Mouse (Mus musculus): ENCODE results near the gene Cxcr5. TPM values are rescaled to one million over a fixed set of nuclear protein-coding genes. Genes with fewer than 3 reads are reported as not detected.

Gene Cxcr5
- total and polyA plus RNA-seq, 2 experiments from 2014 or later = not detected

- WGBS = 7% methylated on average over 24 of the region's 24 CpGs
- peak; percentile 93 for TF ChIP-seq CTCF (IDR thresholded peaks at IDR 0.05; ENCODE audit: low read depth)
- H3K4me3 ChIP-seq (ENCODE audit: low read length) = peak overlapping the region; percentile 79
- DNase-seq (ENCODE audit: low spot score) (peak; percentile 89), ATAC-seq (no peak)
- H3K27me3 ChIP-seq (ENCODE audit: insufficient read depth, low read length) = no peaks in the 10 kb centered on the region
- H3K4me1 ChIP-seq (ENCODE audit: insufficient read depth, low read length) = 0 out of 2 replicates have a peak, but pooled peaks cover 7% of the 10 kb centered on the region
- peak overlapping the region; percentile 74 for H3K9ac ChIP-seq (replicated peaks; ENCODE audit: low read length)
- no peaks in the 10 kb centered on the region for H3K36me3 ChIP-seq (ENCODE audit: insufficient read depth, low read length)
- no peaks in the 10 kb centered on the region for H3K9me3 ChIP-seq (ENCODE audit: low read length)
- H3K27ac ChIP-seq = peak overlapping the region; percentile 95
- peak overlapping the region; percentile 78 for H3K4me2 ChIP-seq (ENCODE audit: low read depth, low read length)
Measured at GRCm38 (mm10) chr9:44477339-44478228, 84.1 kb downstream of the Cxcr5 start.

- no peak for DNase-seq (ENCODE audit: low spot score)
Measured at GRCm38 (mm10) chr9:44475936-44476335, 85.7 kb downstream of the Cxcr5 start.

GRCm38 (mm10) chr9:44474327-44474726 is 87.3 kb downstream of the Cxcr5 start:
- ATAC-seq (no peak), DNase-seq (ENCODE audit: low spot score) (no peak)
- WGBS = 15% methylated on average over 1 of the region's 1 CpGs
- no peak overlapping the region for H3K4me3 ChIP-seq (ENCODE audit: low read length)
- no peak overlapping the region for H3K27ac ChIP-seq
- no peaks in the 10 kb centered on the region for H3K36me3 ChIP-seq (ENCODE audit: insufficient read depth, low read length)
- no peak overlapping the region for H3K4me2 ChIP-seq (ENCODE audit: low read depth, low read length)
- no peak for TF ChIP-seq CTCF (IDR thresholded peaks at IDR 0.05; ENCODE audit: low read depth)
- H3K4me1 ChIP-seq (ENCODE audit: insufficient read depth, low read length) = peaks cover 8% of the 10 kb centered on the region; the same call in 1 of the 2 replicates
- H3K9ac ChIP-seq (replicated peaks; ENCODE audit: low read length) = no peak overlapping the region
- no peaks in the 10 kb centered on the region for H3K9me3 ChIP-seq (ENCODE audit: low read length)
- H3K27me3 ChIP-seq (ENCODE audit: insufficient read depth, low read length) = no peaks in the 10 kb centered on the region

More at GRCm38 (mm10) chr9:44475936-44476335, 85.7 kb downstream of the Cxcr5 start:
- peak; percentile 45 for TF ChIP-seq CTCF (IDR thresholded peaks at IDR 0.05; ENCODE audit: low read depth)
- ATAC-seq = no peak
- H3K4me3 ChIP-seq (ENCODE audit: low read length) = no peak overlapping the region
- H3K9me3 ChIP-seq (ENCODE audit: low read length) = no peaks in the 10 kb centered on the region
- H3K9ac ChIP-seq (replicated peaks; ENCODE audit: low read length) = no peak overlapping the region
- no peaks in the 10 kb centered on the region for H3K36me3 ChIP-seq (ENCODE audit: insufficient read depth, low read length)
- no peaks in the 10 kb centered on the region for H3K27me3 ChIP-seq (ENCODE audit: insufficient read depth, low read length)
- no peak overlapping the region for H3K4me2 ChIP-seq (ENCODE audit: low read depth, low read length)
- H3K4me1 ChIP-seq (ENCODE audit: insufficient read depth, low read length) = 0 out of 2 replicates have a peak, but pooled peaks cover 7% of the 10 kb centered on the region
- WGBS = 97% methylated on average over 3 of the region's 3 CpGs
- no peak overlapping the region for H3K27ac ChIP-seq

DNA sequence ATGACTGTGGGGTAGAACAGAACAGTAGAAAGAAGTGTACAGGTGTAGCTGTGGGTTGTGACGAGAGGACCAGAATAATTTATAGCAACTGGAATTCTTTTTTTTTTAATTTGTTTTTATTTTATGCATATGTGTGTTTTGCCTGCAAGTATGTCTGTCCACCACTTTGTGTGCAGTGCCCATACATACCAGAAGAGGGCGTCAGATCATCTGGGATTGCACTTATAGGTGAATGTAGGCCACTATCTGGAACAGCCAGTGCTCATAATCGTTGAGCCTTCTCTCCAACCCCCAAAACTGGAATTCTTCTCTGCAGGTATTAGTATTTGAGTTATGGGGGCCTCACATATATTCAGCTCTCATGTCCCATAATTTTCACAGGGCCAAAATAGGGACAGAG is 88.5 kb downstream of the Cxcr5 start:
- Histone ChIP-seq H3K36me3 (ENCODE audit: insufficient read depth, low read length) (no peaks in the 10 kb centered on the region), H3K27me3 (ENCODE audit: insufficient read depth, low read length) (no peaks in the 10 kb centered on the region), H3K9ac (replicated peaks; ENCODE audit: low read length) (no peak overlapping the region), H3K9me3 (ENCODE audit: low read length) (no peaks in the 10 kb centered on the region), H3K27ac (no peak overlapping the region), H3K4me1 (ENCODE audit: insufficient read depth, low read length) (peaks cover 15% of the 10 kb centered on the region; the same call in 1 of the 2 replicates), H3K4me3 (ENCODE audit: low read length) (no peak overlapping the region), H3K4me2 (ENCODE audit: low read depth, low read length) (no peak overlapping the region)
- ATAC-seq (no peak), DNase-seq (ENCODE audit: low spot score) (no peak)
- peak; percentile 42 for TF ChIP-seq CTCF (IDR thresholded peaks at IDR 0.05; ENCODE audit: low read depth)
- WGBS = 62% methylated on average over 3 of the region's 3 CpGs

DNA sequence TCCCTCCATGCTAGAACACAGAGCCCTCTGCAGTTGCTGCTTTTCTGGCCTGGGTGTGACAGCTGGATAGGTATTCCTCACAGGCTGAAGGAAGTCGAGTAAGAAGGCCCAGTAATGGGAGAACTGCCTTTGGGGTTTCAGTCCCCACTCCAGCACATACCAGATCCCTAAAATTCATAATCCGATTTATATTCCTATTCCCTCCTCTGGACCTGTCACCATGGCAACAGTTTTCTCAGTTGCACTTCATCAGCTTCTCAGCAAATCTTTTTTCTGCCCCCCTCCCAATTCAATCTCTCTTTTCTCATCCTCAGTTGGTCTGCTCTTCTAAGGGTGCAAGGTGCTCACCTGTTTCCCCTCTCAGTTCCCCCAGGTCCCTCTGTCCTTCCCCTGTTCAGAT is 92.9 kb downstream of the Cxcr5 start:
- Histone ChIP-seq H3K9ac (replicated peaks; ENCODE audit: low read length) (no peak overlapping the region), H3K4me3 (ENCODE audit: low read length) (no peak overlapping the region), H3K36me3 (ENCODE audit: insufficient read depth, low read length) (no peaks in the 10 kb centered on the region), H3K9me3 (ENCODE audit: low read length) (no peaks in the 10 kb centered on the region), H3K27me3 (ENCODE audit: insufficient read depth, low read length) (no peaks in the 10 kb centered on the region), H3K4me1 (ENCODE audit: insufficient read depth, low read length) (peaks cover 10% of the 10 kb centered on the region; the same call in 1 of the 2 replicates), H3K27ac (peak overlapping the region; percentile 23; the same call in 1 of the 2 replicates), H3K4me2 (ENCODE audit: low read depth, low read length) (no peak overlapping the region)
- WGBS = 28% methylated on average over 2 of the region's 2 CpGs
- TF ChIP-seq CTCF (IDR thresholded peaks at IDR 0.05; ENCODE audit: low read depth) = no peak
- ATAC-seq (peak; percentile 35; the same call in 1 of the 2 replicates), DNase-seq (ENCODE audit: low spot score) (peak; percentile 58)

DNA sequence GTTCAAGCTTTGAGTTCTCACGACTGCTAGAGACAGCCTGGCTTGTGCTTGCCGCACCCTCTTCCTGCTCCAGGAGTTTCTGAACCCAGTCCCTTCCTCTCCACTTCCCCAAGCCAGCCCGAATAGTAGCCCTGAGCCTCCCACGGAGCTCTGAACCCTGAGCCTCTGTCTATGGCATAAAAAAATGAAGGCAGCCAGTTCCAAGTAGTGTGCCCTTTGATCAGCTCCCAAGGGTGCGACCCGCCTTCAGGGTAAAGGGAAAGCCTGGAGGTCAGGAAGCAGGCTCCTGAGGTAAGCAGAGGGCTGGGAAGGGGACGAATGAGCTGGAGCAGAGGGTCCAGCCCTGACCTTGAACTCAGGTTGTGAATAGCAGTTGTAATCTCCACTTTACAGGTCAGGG is 93.5 kb downstream of the Cxcr5 start:
- ATAC-seq = no peak
- no peak overlapping the region for H3K4me3 ChIP-seq (ENCODE audit: low read length)
- no peaks in the 10 kb centered on the region for H3K27me3 ChIP-seq (ENCODE audit: insufficient read depth, low read length)
- DNase-seq (ENCODE audit: low spot score) = no peak
- H3K9ac ChIP-seq (replicated peaks; ENCODE audit: low read length) = no peak overlapping the region
- peaks cover 10% of the 10 kb centered on the region; the same call in 1 of the 2 replicates for H3K4me1 ChIP-seq (ENCODE audit: insufficient read depth, low read length)
- WGBS = 53% methylated on average over 7 of the region's 7 CpGs
- peak overlapping the region; percentile 23; the same call in 1 of the 2 replicates for H3K27ac ChIP-seq
- TF ChIP-seq CTCF (IDR thresholded peaks at IDR 0.05; ENCODE audit: low read depth) = no peak
- H3K4me2 ChIP-seq (ENCODE audit: low read depth, low read length) = no peak overlapping the region
- H3K9me3 ChIP-seq (ENCODE audit: low read length) = no peaks in the 10 kb centered on the region
- no peaks in the 10 kb centered on the region for H3K36me3 ChIP-seq (ENCODE audit: insufficient read depth, low read length)
